Mouse (Mus musculus) kidney, adult 10 weeks (tissue): ENCODE results near the gene Tox3. TPM values are rescaled to one million over a fixed set of nuclear protein-coding genes. Genes with fewer than 3 reads are reported as not detected.

Source experiments
- polyA plus RNA-seq: library from polyadenylated mRNA; stranded (reverse); fragments of 350-450 nt; fragmentation: Illumina TruSeq; extraction: RNeasy Lipid Tissue Mini Kit (QIAGEN cat#74804); gene quantifications from one replicate; pipeline ENCODE4 v1.2.3, GENCODE M21; 2014; ENCODE audit warnings: low read depth, low replicate concordance

The Tox3 gene
- 11.3 TPM for polyA plus RNA-seq

GRCm38 (mm10) chr8:90348178-90348925 is at the start of gene Tox3:
TSS of gene Tox3 (minus strand) at chr8:90348343.

